Mouse (Mus musculus): ENCODE data around the gene Cyp2c23. TPM values are rescaled to one million over a fixed set of nuclear protein-coding genes. Genes with fewer than 3 reads are reported as not detected.
A peak's percentile ranks its signal among the peaks of the same experiment; 100 is the strongest.

Gene Cyp2c23
- 0.58 and 0.60 TPM in 2 replicates for polyA plus RNA-seq (2015; fragmentation: Nextera tagmentation; extraction: Ambion mirVana)

- Histone ChIP-seq H3K27me3 (ENCODE audit: insufficient read depth, low read length) (no peaks in the 10 kb centered on the region), H3K27ac (ENCODE audit: low read length) (no peak within 1 kb of the TSS), H3K4me1 (ENCODE audit: insufficient read depth, low read length) (peaks cover 5% of the 10 kb centered on the region), H3K4me2 (replicated peaks; ENCODE audit: low read depth, low read length) (no peak within 1 kb of the TSS), H3K9me3 (ENCODE audit: low read length) (no peaks in the 10 kb centered on the region), H3K9ac (replicated peaks; ENCODE audit: low read length) (no peak within 1 kb of the TSS), H3K4me3 (ENCODE audit: low read length) (no peak within 1 kb of the TSS), H3K36me3 (ENCODE audit: insufficient read depth, low read length) (no peaks in the 10 kb centered on the region)
- WGBS, result 76% methylated on average over 8 of the region's 8 CpGs
- ATAC-seq (ENCODE audit: low FRiP score, low TSS enrichment), result no peak
These were observed at the start of gene Cyp2c23 for GRCm38 (mm10) chr19:44028972-44029371. Gene Cyp2c23, minus strand, starts transcription at chr19:44029208.

DNA sequence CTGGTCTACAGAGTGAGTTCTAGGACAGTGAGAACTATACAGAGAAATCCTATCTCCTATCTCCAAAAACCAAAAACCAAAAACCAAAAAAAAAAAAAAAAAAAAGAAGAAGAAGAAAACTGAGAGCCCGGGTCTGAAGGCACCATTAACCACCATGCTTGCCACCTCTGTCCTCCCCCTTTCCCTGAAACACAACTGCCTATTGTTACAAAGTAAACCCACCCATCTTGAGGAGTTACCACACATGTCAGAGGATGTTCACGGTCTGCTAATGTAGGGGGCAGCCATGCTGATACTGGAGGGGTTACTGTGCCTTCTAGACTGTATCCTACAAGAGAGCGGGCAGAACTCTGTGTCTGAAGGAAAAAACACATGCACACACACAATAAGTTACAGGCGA, 48.0 kb upstream of the Cyp2c23 start:
- Histone ChIP-seq H3K9me3 (ENCODE audit: low read length) (no peaks in the 10 kb centered on the region), H3K9ac (replicated peaks; ENCODE audit: low read length) (no peak overlapping the region), H3K27ac (ENCODE audit: low read length) (peak overlapping the region; percentile 82), H3K4me1 (ENCODE audit: insufficient read depth, low read length) (0 out of 2 replicates have a peak, but pooled peaks cover 2% of the 10 kb centered on the region), H3K4me3 (ENCODE audit: low read length) (no peak overlapping the region), H3K4me2 (replicated peaks; ENCODE audit: low read depth, low read length) (no peak overlapping the region), H3K36me3 (ENCODE audit: insufficient read depth, low read length) (peaks cover 34% of the 10 kb centered on the region), H3K27me3 (ENCODE audit: insufficient read depth, low read length) (no peaks in the 10 kb centered on the region)
- ATAC-seq (ENCODE audit: low FRiP score, low TSS enrichment), result peak; percentile 89
- WGBS, result 54% methylated on average over 4 of the region's 4 CpGs

DNA sequence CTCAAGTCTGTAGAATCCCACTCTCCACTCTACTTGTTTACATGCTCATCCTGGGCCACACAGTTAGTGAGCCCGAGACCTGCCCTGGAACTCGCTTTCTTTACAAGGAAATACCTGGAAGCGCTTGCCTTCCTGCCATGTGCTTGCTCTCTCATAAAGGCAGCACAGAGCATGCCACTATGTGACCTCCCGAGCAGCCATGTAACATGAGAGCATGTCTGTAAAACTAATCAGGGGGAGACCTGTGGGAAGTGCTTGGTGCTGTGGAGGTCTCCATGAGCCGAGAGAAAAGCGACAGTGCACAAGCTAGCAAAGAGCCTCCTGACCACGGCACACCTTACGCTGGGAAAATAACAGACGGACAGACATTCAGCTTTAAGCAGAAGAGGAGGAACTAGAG, 47.4 kb upstream of the Cyp2c23 start:
- Histone ChIP-seq H3K4me3 (ENCODE audit: low read length) (no peak overlapping the region), H3K4me1 (ENCODE audit: insufficient read depth, low read length) (0 out of 2 replicates have a peak, but pooled peaks cover 2% of the 10 kb centered on the region), H3K4me2 (replicated peaks; ENCODE audit: low read depth, low read length) (no peak overlapping the region; the same call in 1 of the 2 replicates), H3K9me3 (ENCODE audit: low read length) (no peaks in the 10 kb centered on the region), H3K27me3 (ENCODE audit: insufficient read depth, low read length) (no peaks in the 10 kb centered on the region), H3K9ac (replicated peaks; ENCODE audit: low read length) (no peak overlapping the region), H3K36me3 (ENCODE audit: insufficient read depth, low read length) (peaks cover 34% of the 10 kb centered on the region), H3K27ac (ENCODE audit: low read length) (peak overlapping the region; percentile 82)
- peak; percentile 88 for ATAC-seq (ENCODE audit: low FRiP score, low TSS enrichment)
- WGBS, result 37% methylated on average over 9 of the region's 9 CpGs

- no peaks in the 10 kb centered on the region for H3K9me3 ChIP-seq (ENCODE audit: low read length)
- no peak overlapping the region for H3K4me2 ChIP-seq (replicated peaks; ENCODE audit: low read depth, low read length)
- whole genome bisulfite sequencing, result 81% methylated on average over 11 of the region's 11 CpGs
- H3K4me1 ChIP-seq (ENCODE audit: insufficient read depth, low read length), result peaks cover 4% of the 10 kb centered on the region; the same call in 1 of the 2 replicates
- H3K4me3 ChIP-seq (ENCODE audit: low read length), result no peak overlapping the region
- H3K27ac ChIP-seq (ENCODE audit: low read length), result no peak overlapping the region
- ATAC-seq (ENCODE audit: low FRiP score, low TSS enrichment), result no peak
- H3K27me3 ChIP-seq (ENCODE audit: insufficient read depth, low read length), result no peaks in the 10 kb centered on the region
- no peak overlapping the region for H3K9ac ChIP-seq (replicated peaks; ENCODE audit: low read length)
- H3K36me3 ChIP-seq (ENCODE audit: insufficient read depth, low read length), result peaks cover 28% of the 10 kb centered on the region
These were observed 46.0 kb upstream of the Cyp2c23 start for GRCm38 (mm10) chr19:44074986-44075385.

- H3K4me1 ChIP-seq (ENCODE audit: insufficient read depth, low read length), result peaks cover 19% of the 10 kb centered on the region; the same call in 1 of the 2 replicates
- H3K9me3 ChIP-seq (ENCODE audit: low read length), result no peaks in the 10 kb centered on the region
- 55% methylated on average over 5 of the region's 5 CpGs for WGBS
- no peak for ATAC-seq (ENCODE audit: low FRiP score, low TSS enrichment)
- H3K27me3 ChIP-seq (ENCODE audit: insufficient read depth, low read length), result no peaks in the 10 kb centered on the region
- no peak overlapping the region for H3K4me3 ChIP-seq (ENCODE audit: low read length)
- H3K27ac ChIP-seq (ENCODE audit: low read length), result no peak overlapping the region
- H3K4me2 ChIP-seq (replicated peaks; ENCODE audit: low read depth, low read length), result no peak overlapping the region
- 0 out of 2 replicates have a peak, but pooled peaks cover 6% of the 10 kb centered on the region for H3K36me3 ChIP-seq (ENCODE audit: insufficient read depth, low read length)
- no peak overlapping the region for H3K9ac ChIP-seq (replicated peaks; ENCODE audit: low read length)
These were observed 42.2 kb upstream of the Cyp2c23 start for GRCm38 (mm10) chr19:44071166-44071565.

GRCm38 (mm10) chr19:44069914-44070232, 40.9 kb upstream of the Cyp2c23 start:
- Histone ChIP-seq H3K4me2 (replicated peaks; ENCODE audit: low read depth, low read length) (peak overlapping the region; percentile 85), H3K4me1 (ENCODE audit: insufficient read depth, low read length) (peaks cover 19% of the 10 kb centered on the region; the same call in 1 of the 2 replicates), H3K4me3 (ENCODE audit: low read length) (peak overlapping the region; percentile 77), H3K27me3 (ENCODE audit: insufficient read depth, low read length) (no peaks in the 10 kb centered on the region), H3K27ac (ENCODE audit: low read length) (peak overlapping the region; percentile 70), H3K9ac (replicated peaks; ENCODE audit: low read length) (peak overlapping the region; percentile 79), H3K36me3 (ENCODE audit: insufficient read depth, low read length) (no peaks in the 10 kb centered on the region), H3K9me3 (ENCODE audit: low read length) (no peaks in the 10 kb centered on the region)
- ATAC-seq (ENCODE audit: low FRiP score, low TSS enrichment), result no peak
- WGBS, result 8% methylated on average over 4 of the region's 4 CpGs

DNA sequence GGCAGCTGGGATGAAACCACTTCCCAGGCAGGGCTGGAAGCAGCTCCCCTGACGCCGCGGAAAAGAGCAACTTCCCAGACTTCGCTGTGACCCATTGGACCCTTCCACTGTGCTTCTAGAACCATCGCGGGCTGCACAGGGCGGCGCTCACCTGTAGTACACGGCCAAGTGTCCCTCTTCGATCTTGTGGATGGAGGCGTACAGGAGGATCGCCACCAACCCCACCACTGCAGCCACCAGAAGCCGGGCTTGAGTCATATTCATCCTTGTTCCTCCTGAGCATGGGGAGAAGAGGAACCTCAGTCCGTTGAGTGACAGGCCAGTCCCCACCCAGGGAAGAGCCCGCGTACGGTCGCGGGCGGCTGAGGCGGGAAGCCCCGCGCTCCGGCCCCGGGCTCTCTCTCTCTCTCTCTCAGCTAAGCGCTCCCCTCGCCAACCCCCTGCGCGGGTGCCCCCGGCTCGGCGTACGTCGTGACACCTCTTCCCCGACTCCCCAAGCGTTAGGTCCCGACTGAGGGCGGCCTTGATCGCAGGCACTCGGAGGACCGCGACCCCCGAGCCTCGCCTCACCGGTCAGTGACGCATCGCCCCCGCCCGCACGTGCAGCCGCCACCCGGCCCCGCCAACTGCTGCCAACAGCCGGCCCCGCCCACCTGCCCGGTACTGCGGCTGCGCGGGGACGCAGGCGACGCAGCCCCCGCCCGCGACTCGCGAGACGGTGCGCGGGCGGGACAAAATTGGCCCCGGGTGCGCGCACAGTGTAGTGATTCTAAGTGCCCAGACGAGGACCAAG, 40.3 kb upstream of the Cyp2c23 start, which contains the start of gene Erlin1:
Erlin1 (minus strand) TSS at position 665 of the 793 bp plus-strand sequence.
- Histone ChIP-seq H3K4me2 (replicated peaks; ENCODE audit: low read depth, low read length) (peak within 1 kb of the TSS; percentile 85), H3K4me1 (ENCODE audit: insufficient read depth, low read length) (peaks cover 19% of the 10 kb centered on the region; the same call in 1 of the 2 replicates), H3K27ac (ENCODE audit: low read length) (peak within 1 kb of the TSS; percentile 70), H3K4me3 (ENCODE audit: low read length) (peak within 1 kb of the TSS; percentile 77), H3K9me3 (ENCODE audit: low read length) (no peaks in the 10 kb centered on the region), H3K36me3 (ENCODE audit: insufficient read depth, low read length) (no peaks in the 10 kb centered on the region), H3K27me3 (ENCODE audit: insufficient read depth, low read length) (no peaks in the 10 kb centered on the region), H3K9ac (replicated peaks; ENCODE audit: low read length) (peak within 1 kb of the TSS; percentile 79)
- WGBS, result under 1% methylated on average over 73 of the region's 75 CpGs
- ATAC-seq (ENCODE audit: low FRiP score, low TSS enrichment), result peak; percentile 93

DNA sequence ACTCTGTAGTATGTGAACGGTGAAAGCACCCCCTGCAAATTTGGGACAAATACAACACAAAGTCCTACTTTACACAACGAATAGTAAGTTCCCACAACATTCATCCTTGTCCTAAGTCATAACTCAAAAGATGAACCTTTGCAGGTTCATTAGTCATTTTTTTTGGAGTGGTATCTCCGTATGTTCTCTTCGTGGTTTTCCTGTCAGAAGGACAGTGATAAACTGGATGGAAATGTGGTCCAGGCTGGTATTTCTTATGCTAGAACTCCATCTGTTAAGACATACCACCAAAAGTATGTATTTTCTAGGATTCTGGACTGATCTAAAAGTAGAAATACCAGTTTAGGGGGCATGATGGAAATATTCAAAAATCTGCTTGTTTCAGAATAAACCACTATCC, 39.2 kb upstream of the Cyp2c23 start:
- 71% methylated on average over 4 of the region's 4 CpGs for WGBS
- Histone ChIP-seq H3K9ac (replicated peaks; ENCODE audit: low read length) (peak overlapping the region; percentile 79), H3K4me3 (ENCODE audit: low read length) (peak overlapping the region; percentile 77), H3K9me3 (ENCODE audit: low read length) (no peaks in the 10 kb centered on the region), H3K36me3 (ENCODE audit: insufficient read depth, low read length) (no peaks in the 10 kb centered on the region), H3K4me2 (replicated peaks; ENCODE audit: low read depth, low read length) (peak overlapping the region; percentile 85), H3K27ac (ENCODE audit: low read length) (no peak overlapping the region), H3K4me1 (ENCODE audit: insufficient read depth, low read length) (peaks cover 19% of the 10 kb centered on the region; the same call in 1 of the 2 replicates), H3K27me3 (ENCODE audit: insufficient read depth, low read length) (no peaks in the 10 kb centered on the region)
- no peak for ATAC-seq (ENCODE audit: low FRiP score, low TSS enrichment)

- no peaks in the 10 kb centered on the region for H3K9me3 ChIP-seq (ENCODE audit: low read length)
- no peak overlapping the region for H3K9ac ChIP-seq (replicated peaks; ENCODE audit: low read length)
- no peaks in the 10 kb centered on the region for H3K27me3 ChIP-seq (ENCODE audit: insufficient read depth, low read length)
- H3K36me3 ChIP-seq (ENCODE audit: insufficient read depth, low read length), result peaks cover 6% of the 10 kb centered on the region; the same call in 1 of the 2 replicates
- 53% methylated on average over 9 of the region's 9 CpGs for WGBS
- no peak overlapping the region for H3K27ac ChIP-seq (ENCODE audit: low read length)
- H3K4me1 ChIP-seq (ENCODE audit: insufficient read depth, low read length), result peaks cover 19% of the 10 kb centered on the region; the same call in 1 of the 2 replicates
- no peak for ATAC-seq (ENCODE audit: low FRiP score, low TSS enrichment)
- H3K4me2 ChIP-seq (replicated peaks; ENCODE audit: low read depth, low read length), result peak overlapping the region; percentile 85
- H3K4me3 ChIP-seq (ENCODE audit: low read length), result peak overlapping the region; percentile 1; the same call in 1 of the 2 replicates
These were observed 38.5 kb upstream of the Cyp2c23 start for GRCm38 (mm10) chr19:44067323-44068049.

Measured in kidney, embryonic 16.5 days (tissue).